Mouse (Mus musculus): ENCODE results near the gene Smg6. TPM values are rescaled to one million over a fixed set of nuclear protein-coding genes. Genes with fewer than 3 reads are reported as not detected.
"Not testable (repeated sequence)": the region's sequence is repeated elsewhere in the genome, so short reads cannot be mapped to it uniquely, and the experiment has no call there.

The Smg6 gene
- total and polyA plus RNA-seq, 2 experiments from 2014 or later = 9.6 to 25.8 TPM

- Histone ChIP-seq H3K9me3 (ENCODE audit: low read length) (no peaks in the 10 kb centered on the region), H3K4me2 (ENCODE audit: low read depth) (no peak overlapping the region), H3K36me3 (ENCODE audit: insufficient read depth) (peaks cover 27% of the 10 kb centered on the region), H3K27me3 (ENCODE audit: insufficient read depth, low read length) (no peaks in the 10 kb centered on the region), H3K9ac (no peak overlapping the region), H3K4me3 (ENCODE audit: low read depth, low read length) (no peak overlapping the region), H3K4me1 (ENCODE audit: insufficient read depth) (0 out of 2 replicates have a peak, but pooled peaks cover 3% of the 10 kb centered on the region), H3K27ac (ENCODE audit: low read depth, low read length) (no peak overlapping the region)
- ATAC-seq (no peak), DNase-seq (no peak)
- TF ChIP-seq CTCF (IDR thresholded peaks at IDR 0.05; ENCODE audit: low read depth) = no peak
- WGBS = 78% methylated on average over 9 of the region's 9 CpGs
Measured at GRCm38 (mm10) chr11:74992427-74992987, 66.9 kb downstream of the Smg6 start.

- 91% methylated on average over 1 of the region's 1 CpGs for WGBS
- Histone ChIP-seq H3K9me3 (ENCODE audit: low read length) (no peaks in the 10 kb centered on the region), H3K27ac (ENCODE audit: low read depth, low read length) (no peak overlapping the region), H3K9ac (no peak overlapping the region), H3K4me2 (ENCODE audit: low read depth) (no peak overlapping the region), H3K36me3 (ENCODE audit: insufficient read depth) (peaks cover 27% of the 10 kb centered on the region), H3K4me3 (ENCODE audit: low read depth, low read length) (no peak overlapping the region), H3K27me3 (ENCODE audit: insufficient read depth, low read length) (no peaks in the 10 kb centered on the region), H3K4me1 (ENCODE audit: insufficient read depth) (no peaks in the 10 kb centered on the region)
- ATAC-seq (no peak), DNase-seq (no peak)
- peak; percentile 42 for TF ChIP-seq CTCF (IDR thresholded peaks at IDR 0.05; ENCODE audit: low read depth)
Measured at GRCm38 (mm10) chr11:74994141-74994540, 68.5 kb downstream of the Smg6 start.

- no peak for ATAC-seq
Measured at GRCm38 (mm10) chr11:74994856-74995255, 69.2 kb downstream of the Smg6 start.

GRCm38 (mm10) chr11:74996482-74996881 lies 70.9 kb downstream of the Smg6 start:
- no peak overlapping the region for H3K27ac ChIP-seq (ENCODE audit: low read depth, low read length)
- WGBS = 88% methylated on average over 1 of the region's 1 CpGs
- DNase-seq = no peak

More at GRCm38 (mm10) chr11:74994856-74995255, 69.2 kb downstream of the Smg6 start:
- H3K9me3 ChIP-seq (ENCODE audit: low read length) = no peaks in the 10 kb centered on the region
- H3K4me1 ChIP-seq (ENCODE audit: insufficient read depth) = no peaks in the 10 kb centered on the region
- H3K9ac ChIP-seq = no peak overlapping the region
- H3K4me3 ChIP-seq (ENCODE audit: low read depth, low read length) = no peak overlapping the region
- DNase-seq = no peak
- H3K27ac ChIP-seq (ENCODE audit: low read depth, low read length) = no peak overlapping the region
- TF ChIP-seq CTCF (IDR thresholded peaks at IDR 0.05; ENCODE audit: low read depth) = no peak
- no peaks in the 10 kb centered on the region for H3K27me3 ChIP-seq (ENCODE audit: insufficient read depth, low read length)
- no peak overlapping the region for H3K4me2 ChIP-seq (ENCODE audit: low read depth)
- peaks cover 27% of the 10 kb centered on the region for H3K36me3 ChIP-seq (ENCODE audit: insufficient read depth)

GRCm38 (mm10) chr11:75000869-75001653 lies 75.4 kb downstream of the Smg6 start:
- DNase-seq (no peak), ATAC-seq (no peak)
- 64% methylated on average over 10 of the region's 10 CpGs for WGBS
- Histone ChIP-seq H3K27me3 (ENCODE audit: insufficient read depth, low read length) (no peaks in the 10 kb centered on the region), H3K4me2 (ENCODE audit: low read depth) (no peak overlapping the region), H3K4me1 (ENCODE audit: insufficient read depth) (no peaks in the 10 kb centered on the region), H3K9ac (no peak overlapping the region), H3K4me3 (ENCODE audit: low read depth, low read length) (no peak overlapping the region), H3K27ac (ENCODE audit: low read depth, low read length) (no peak overlapping the region; the same call in 1 of the 2 replicates), H3K9me3 (ENCODE audit: low read length) (no peaks in the 10 kb centered on the region), H3K36me3 (ENCODE audit: insufficient read depth) (peaks cover 3% of the 10 kb centered on the region; the same call in 1 of the 2 replicates)
- no peak for TF ChIP-seq CTCF (IDR thresholded peaks at IDR 0.05; ENCODE audit: low read depth)

More at GRCm38 (mm10) chr11:74996482-74996881, 70.9 kb downstream of the Smg6 start:
- no peak overlapping the region for H3K4me3 ChIP-seq (ENCODE audit: low read depth, low read length)
- no peak for TF ChIP-seq CTCF (IDR thresholded peaks at IDR 0.05; ENCODE audit: low read depth)
- no peak overlapping the region for H3K4me2 ChIP-seq (ENCODE audit: low read depth)
- no peaks in the 10 kb centered on the region for H3K9me3 ChIP-seq (ENCODE audit: low read length)
- H3K27me3 ChIP-seq (ENCODE audit: insufficient read depth, low read length) = no peaks in the 10 kb centered on the region
- H3K9ac ChIP-seq = no peak overlapping the region
- H3K4me1 ChIP-seq (ENCODE audit: insufficient read depth) = no peaks in the 10 kb centered on the region
- no peak for ATAC-seq
- H3K36me3 ChIP-seq (ENCODE audit: insufficient read depth) = peaks cover 14% of the 10 kb centered on the region

GRCm38 (mm10) chr11:75008270-75008669 lies 82.6 kb downstream of the Smg6 start:
- H3K9ac ChIP-seq = no peak overlapping the region
- DNase-seq (no peak), ATAC-seq (no peak)
- H3K27me3 ChIP-seq (ENCODE audit: insufficient read depth, low read length) = no peaks in the 10 kb centered on the region
- H3K36me3 ChIP-seq (ENCODE audit: insufficient read depth) = 0 out of 2 replicates have a peak, but pooled peaks cover 2% of the 10 kb centered on the region
- TF ChIP-seq CTCF (IDR thresholded peaks at IDR 0.05; ENCODE audit: low read depth) = no peak
- no peak overlapping the region for H3K4me3 ChIP-seq (ENCODE audit: low read depth, low read length)
- H3K4me2 ChIP-seq (ENCODE audit: low read depth) = no peak overlapping the region
- no peak overlapping the region for H3K27ac ChIP-seq (ENCODE audit: low read depth, low read length)
- 85% methylated on average over 2 of the region's 2 CpGs for WGBS
- no peaks in the 10 kb centered on the region for H3K9me3 ChIP-seq (ENCODE audit: low read length)
- 0 out of 2 replicates have a peak, but pooled peaks cover 4% of the 10 kb centered on the region for H3K4me1 ChIP-seq (ENCODE audit: insufficient read depth)

GRCm38 (mm10) chr11:75009537-75009936 lies 83.9 kb downstream of the Smg6 start:
- H3K9ac ChIP-seq; DNase-seq; H3K27ac ChIP-seq (ENCODE audit: low read depth, low read length); H3K4me1 ChIP-seq (ENCODE audit: insufficient read depth); H3K27me3 ChIP-seq (ENCODE audit: insufficient read depth, low read length); H3K4me3 ChIP-seq (ENCODE audit: low read depth, low read length); H3K36me3 ChIP-seq (ENCODE audit: insufficient read depth); H3K4me2 ChIP-seq (ENCODE audit: low read depth); ATAC-seq; H3K9me3 ChIP-seq (ENCODE audit: low read length): not testable (repeated sequence)
- WGBS = 94% methylated on average over 2 of the region's 2 CpGs
